Mouse (Mus musculus): ENCODE results near the gene Lrp4.

- TF ChIP-seq CTCF (IDR thresholded peaks at IDR 0.05; ENCODE audit: control insufficient read depth, insufficient read depth, insufficient replicate concordance, low read depth, low read length) (no peak), POLR2A (IDR thresholded peaks at IDR 0.05; ENCODE audit: control insufficient read depth, low read depth, low read length) (no peak)
Measured at GRCm38 (mm10) chr2:91456491-91457100, 715 bp upstream of the Lrp4 start.
